Mouse (Mus musculus) gastrocnemius, adult 2 months (tissue): Measurements from ENCODE around the gene Mcm6. TPM values are rescaled to one million over a fixed set of nuclear protein-coding genes. Genes with fewer than 3 reads are reported as not detected.
"Not testable (repeated sequence)": the region's sequence is repeated elsewhere in the genome, so short reads cannot be mapped to it uniquely, and the experiment has no call there.

Experiments used
- DNase-seq: peaks from one replicate; pipeline ENCODE4 v3.0.0; 2022
- H3K27ac ChIP-seq: fragments of 200-600 bp; 2 replicates; pipeline ENCODE4 v1.8.1; 2022; ENCODE audit warnings: mild to moderate bottlenecking
- H3K4me3 ChIP-seq: fragments of 200-600 bp; 2 replicates; pipeline ENCODE4 v1.8.1; 2022; ENCODE audit warnings: mild to moderate bottlenecking, moderate library complexity
- CTCF ChIP-seq: fragments of 200-600 bp; IDR thresholded peaks from 2 replicates; pipeline ENCODE4 v1.8.1; 2022; ENCODE audit warnings: antibody characterized with exemption, mild to moderate bottlenecking, moderate library complexity
- intact Hi-C: fragments of 180-260 bp; cut with DNase I; formaldehyde crosslinking; loops from one replicate; pipeline ENCODE4 v1.15.1; 2025
- total RNA-seq, 2 experiments: library from RNA; stranded (reverse); gene quantifications; 2 replicates each; pipeline ENCODE4 v1.2.3; 2021

Mcm6 gene
- total RNA-seq, 2 experiments from 2014 or later = 1.3 to 2.6 TPM

- no peak for DNase-seq
- Histone ChIP-seq H3K27ac (no peak overlapping the region), H3K4me3 (no peak overlapping the region)
- intact Hi-C loops = no loop called here
- no peak for TF ChIP-seq CTCF
Observed at GRCm38 (mm10) chr1:128324776-128325175, 34.7 kb downstream of the Mcm6 start.

GRCm38 (mm10) chr1:128323026-128323643 lies 36.3 kb downstream of the Mcm6 start:
- TF ChIP-seq CTCF = no peak
- intact Hi-C loops = no loop called here
- no peak for DNase-seq
- H3K4me3 ChIP-seq = no peak overlapping the region
- no peak overlapping the region for H3K27ac ChIP-seq

- DNase-seq, H3K27ac ChIP-seq, H3K4me3 ChIP-seq, intact Hi-C loops: not testable (repeated sequence)
Observed at GRCm38 (mm10) chr1:128319266-128319665, 40.2 kb downstream of the Mcm6 start.

GRCm38 (mm10) chr1:128314665-128315064 lies 44.8 kb downstream of the Mcm6 start:
- Histone ChIP-seq H3K4me3 (no peak overlapping the region), H3K27ac (no peak overlapping the region)
- intact Hi-C loops = no loop called here
- TF ChIP-seq CTCF = no peak
- no peak for DNase-seq

- TF ChIP-seq CTCF = peak; percentile 24; the same call in 1 of the 2 replicates
- intact Hi-C loops = no loop called here
- no peak for DNase-seq
- H3K27ac ChIP-seq = no peak overlapping the region
- no peak overlapping the region for H3K4me3 ChIP-seq
Observed at GRCm38 (mm10) chr1:128309043-128309442, 50.4 kb downstream of the Mcm6 start.

DNA sequence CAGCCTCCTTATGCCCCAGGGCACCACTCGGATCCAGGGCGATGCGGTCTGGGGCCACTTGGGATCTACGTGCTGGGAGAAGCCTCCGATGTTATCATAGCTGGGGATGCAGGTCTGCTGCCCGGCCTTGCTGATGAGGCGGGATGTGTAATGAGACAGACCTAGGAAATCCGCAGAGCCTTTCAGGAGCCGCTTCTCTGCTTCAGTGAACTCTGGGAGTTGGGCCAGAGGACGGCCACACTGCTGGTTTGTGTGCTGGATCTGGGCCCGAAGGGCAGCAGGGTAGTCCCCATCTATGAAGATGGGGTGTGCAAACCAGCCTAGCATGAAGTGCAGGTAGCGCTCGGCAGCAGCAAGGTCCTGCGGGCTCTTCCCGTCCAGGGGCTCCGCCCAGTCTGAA lies 55.6 kb downstream of the Mcm6 start:
- DNase-seq = no peak
- TF ChIP-seq CTCF = no peak
- Histone ChIP-seq H3K27ac (no peak overlapping the region), H3K4me3 (no peak overlapping the region)
- intact Hi-C loops = no loop called here

- no peak for DNase-seq
- H3K4me3 ChIP-seq = no peak overlapping the region
- TF ChIP-seq CTCF = no peak
- intact Hi-C loops = no loop called here
- H3K27ac ChIP-seq = no peak overlapping the region
Observed at GRCm38 (mm10) chr1:128295717-128296528, 63.5 kb downstream of the Mcm6 start.

DNA sequence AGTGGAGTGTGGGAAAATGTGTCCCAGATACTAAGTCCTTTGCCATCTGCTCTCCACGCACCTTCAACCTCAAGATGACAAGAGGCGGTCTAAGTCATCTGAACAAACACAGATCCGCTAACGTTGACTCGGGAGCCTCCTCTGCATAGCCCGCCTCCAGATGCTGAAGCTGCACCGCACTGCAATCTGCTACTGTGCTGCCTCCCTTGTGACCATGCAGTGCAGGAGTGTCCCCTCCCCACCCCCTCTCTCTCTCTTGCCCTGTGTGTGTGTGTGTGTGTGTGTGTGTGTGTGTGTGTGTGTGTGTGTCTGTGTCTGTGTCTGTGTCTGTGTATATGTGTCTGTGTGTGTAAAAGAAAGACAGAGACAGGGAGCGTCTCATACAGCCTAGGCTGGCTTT lies 64.2 kb downstream of the Mcm6 start:
- DNase-seq = no peak
- no peak for TF ChIP-seq CTCF
- no peak overlapping the region for H3K4me3 ChIP-seq
- no peak overlapping the region for H3K27ac ChIP-seq
- intact Hi-C loops = no loop called here

- Histone ChIP-seq H3K4me3 (no peak overlapping the region), H3K27ac (no peak overlapping the region)
- TF ChIP-seq CTCF = no peak
- no peak for DNase-seq
- intact Hi-C loops = no loop called here
Observed at GRCm38 (mm10) chr1:128293524-128293923, 65.9 kb downstream of the Mcm6 start.

DNA sequence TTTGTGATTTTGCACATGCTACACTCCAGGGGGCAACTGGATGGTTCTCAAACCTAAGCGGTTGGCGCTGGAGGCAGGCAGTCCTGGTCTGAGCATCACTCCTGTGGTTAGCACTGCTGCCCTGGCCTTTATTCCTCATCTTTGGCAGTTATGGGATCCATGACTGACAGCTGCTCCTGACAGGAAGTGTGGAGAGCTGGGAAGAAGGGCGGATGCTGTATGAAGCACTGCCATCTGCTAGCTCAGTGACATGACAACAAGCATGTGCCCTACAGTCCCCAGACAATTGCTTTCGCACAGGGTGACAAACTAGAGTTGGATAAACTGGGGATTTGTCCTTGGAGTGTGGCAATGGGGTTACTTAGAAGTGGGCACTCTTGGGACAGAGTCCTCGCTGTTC lies 69.2 kb downstream of the Mcm6 start:
- no peak for DNase-seq
- intact Hi-C loops = no loop called here
- Histone ChIP-seq H3K27ac (no peak overlapping the region), H3K4me3 (no peak overlapping the region)
- no peak for TF ChIP-seq CTCF

GRCm38 (mm10) chr1:128285136-128285535 lies 74.3 kb downstream of the Mcm6 start:
- intact Hi-C loops = no loop called here
- Histone ChIP-seq H3K4me3 (no peak overlapping the region), H3K27ac (no peak overlapping the region)
- no peak for DNase-seq
- no peak for TF ChIP-seq CTCF

- Histone ChIP-seq H3K27ac (no peak overlapping the region), H3K4me3 (no peak overlapping the region)
- TF ChIP-seq CTCF = no peak
- intact Hi-C loops = no loop called here
- no peak for DNase-seq
Observed at GRCm38 (mm10) chr1:128284157-128284690, 75.2 kb downstream of the Mcm6 start.

- intact Hi-C loops = no loop called here
- H3K27ac ChIP-seq = no peak overlapping the region
- H3K4me3 ChIP-seq = no peak overlapping the region
- no peak for DNase-seq
- no peak; the same call in 1 of the 2 replicates for TF ChIP-seq CTCF
Observed at GRCm38 (mm10) chr1:128282924-128283323, 76.5 kb downstream of the Mcm6 start.
